Mouse (Mus musculus) spleen, postnatal 36 days (tissue): ENCODE measurements around the gene Olfr1370.
"Not testable (repeated sequence)": the region's sequence is repeated elsewhere in the genome, so short reads cannot be mapped to it uniquely, and the experiment has no call there.

Source experiments
- DNase-seq, 2 experiments: peaks; one replicate each; pipeline ENCODE4 v3.0.0; 2022; ENCODE audit warnings: low spot score in 2 of 2, mixed read lengths in 1 of 2

The Olfr1370 gene

GRCm38 (mm10) chr13:21074847-21075246 lies at the start of gene Olfr1370:
Gene Olfr1370 (minus strand): TSS chr13:21074947.
- DNase-seq, result no peak

- DNase-seq, result no peak
Measured at GRCm38 (mm10) chr13:21114121-21114520, 39.4 kb upstream of the Olfr1370 start.

- not testable (repeated sequence) for DNase-seq
Measured at GRCm38 (mm10) chr13:21111183-21111582, 36.4 kb upstream of the Olfr1370 start, which contains the start of gene Olfr1369-ps1. Gene Olfr1369-ps1 (plus strand): TSS chr13:21111483.

GRCm38 (mm10) chr13:21110441-21110840 lies 35.7 kb upstream of the Olfr1370 start:
- DNase-seq, result no peak

GRCm38 (mm10) chr13:21109759-21110158 lies 35.0 kb upstream of the Olfr1370 start:
- no peak for DNase-seq

GRCm38 (mm10) chr13:21082686-21083085 lies 7.9 kb upstream of the Olfr1370 start:
- DNase-seq, result no peak

GRCm38 (mm10) chr13:21066021-21066420 lies 8.7 kb downstream of the Olfr1370 start:
- no peak for DNase-seq

- DNase-seq, result no peak
Measured at GRCm38 (mm10) chr13:21050118-21050517, 24.6 kb downstream of the Olfr1370 start.

- DNase-seq, result no peak
Measured at GRCm38 (mm10) chr13:21040589-21041199, 34.1 kb downstream of the Olfr1370 start.

GRCm38 (mm10) chr13:21035981-21036380 lies 38.8 kb downstream of the Olfr1370 start:
- DNase-seq, result no peak

- no peak for DNase-seq
Measured at GRCm38 (mm10) chr13:21035011-21035410, 39.7 kb downstream of the Olfr1370 start.

- no peak for DNase-seq
Measured at GRCm38 (mm10) chr13:21033176-21033575, 41.6 kb downstream of the Olfr1370 start.

GRCm38 (mm10) chr13:21024831-21025230 lies 49.9 kb downstream of the Olfr1370 start:
- no peak for DNase-seq
